Mouse (Mus musculus) brain, embryonic 14.5 days (tissue): Measurements from ENCODE around the gene Jagn1.

ENCODE experiments used
- CTCF ChIP-seq: fragments of 200-500 bp; IDR thresholded peaks from 2 replicates; pipeline ENCODE4 v1.5.1; 2012; ENCODE audit warnings: inconsistent platforms, mild to moderate bottlenecking, moderate library complexity, borderline replicate concordance; ENCODE audit not compliant: insufficient read depth, insufficient read length; ENCODE audit errors: extremely low read depth
- POLR2A ChIP-seq: fragments of 200-500 bp; IDR thresholded peaks from 2 replicates; pipeline ENCODE4 v1.6.1; 2012; ENCODE audit warnings: mild to moderate bottlenecking, inconsistent platforms, borderline replicate concordance; ENCODE audit not compliant: poor library complexity, insufficient read depth, insufficient read length, severe bottlenecking; ENCODE audit errors: extremely low read depth

DNA sequence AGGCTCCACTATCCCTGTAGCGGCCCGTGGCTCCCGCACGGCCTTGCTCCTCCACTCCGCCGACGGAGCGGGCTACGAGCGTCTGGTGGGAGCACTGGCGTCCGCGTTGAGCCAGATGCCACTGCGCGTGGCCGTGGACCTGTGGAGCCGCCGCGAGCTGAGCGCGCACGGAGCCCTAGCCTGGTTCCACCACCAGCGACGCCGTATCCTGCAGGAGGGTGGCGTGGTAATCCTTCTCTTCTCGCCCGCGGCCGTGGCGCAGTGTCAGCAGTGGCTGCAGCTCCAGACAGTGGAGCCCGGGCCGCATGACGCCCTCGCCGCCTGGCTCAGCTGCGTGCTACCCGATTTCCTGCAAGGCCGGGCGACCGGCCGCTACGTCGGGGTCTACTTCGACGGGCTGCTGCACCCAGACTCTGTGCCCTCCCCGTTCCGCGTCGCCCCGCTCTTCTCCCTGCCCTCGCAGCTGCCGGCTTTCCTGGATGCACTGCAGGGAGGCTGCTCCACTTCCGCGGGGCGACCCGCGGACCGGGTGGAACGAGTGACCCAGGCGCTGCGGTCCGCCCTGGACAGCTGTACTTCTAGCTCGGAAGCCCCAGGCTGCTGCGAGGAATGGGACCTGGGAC is 40.2 kb downstream of the Jagn1 start:
- TF ChIP-seq CTCF (0 out of 2 replicates have a peak, but pooled peaks have one; percentile 7), POLR2A (no peak)
